Mouse (Mus musculus) telencephalon, adult 2 months (tissue): ENCODE measurements at regions not wholly inside any gene's neighbourhood (a gene's known extent, or its start where the extent isn't known, plus 50 kb on each side); places are given as distances from the start of the nearest gene placed in this dataset.

Experiments
- DNase-seq: peaks from one replicate; pipeline ENCODE4 v3.0.0-alpha.2; 2011; ENCODE audit warnings: low read depth, low spot score

GRCm38 (mm10) chr15:39998063-39998462 lies 136.1 kb upstream of the 9330182O14Rik start:
- DNase-seq, result no peak

GRCm38 (mm10) chr15:40000022-40000421 lies 134.1 kb upstream of the 9330182O14Rik start:
- no peak for DNase-seq

GRCm38 (mm10) chr15:40005096-40005495 lies 129.1 kb upstream of the 9330182O14Rik start:
- DNase-seq, result no peak

- no peak for DNase-seq
These were observed 126.3 kb upstream of the 9330182O14Rik start for GRCm38 (mm10) chr15:40007844-40008243.

GRCm38 (mm10) chr15:40013833-40014232 lies 120.3 kb upstream of the 9330182O14Rik start:
- no peak for DNase-seq

GRCm38 (mm10) chr15:40017019-40017418 lies 117.1 kb upstream of the 9330182O14Rik start:
- no peak for DNase-seq

GRCm38 (mm10) chr15:40017597-40017996 lies 116.6 kb upstream of the 9330182O14Rik start:
- DNase-seq, result no peak

GRCm38 (mm10) chr15:40018047-40018791 lies 115.9 kb upstream of the 9330182O14Rik start:
- DNase-seq, result peak; percentile 17

GRCm38 (mm10) chr15:40018792-40019151 lies 115.4 kb upstream of the 9330182O14Rik start:
- DNase-seq, result no peak

- DNase-seq, result no peak
These were observed 114.9 kb upstream of the 9330182O14Rik start for GRCm38 (mm10) chr15:40019226-40019625.

GRCm38 (mm10) chr15:40020097-40020496 lies 114.1 kb upstream of the 9330182O14Rik start:
- DNase-seq, result no peak

GRCm38 (mm10) chr15:40020646-40021045 lies 113.5 kb upstream of the 9330182O14Rik start:
- DNase-seq, result no peak

GRCm38 (mm10) chr15:40023195-40023594 lies 111.0 kb upstream of the 9330182O14Rik start:
- no peak for DNase-seq

- DNase-seq, result no peak
These were observed 102.1 kb upstream of the 9330182O14Rik start for GRCm38 (mm10) chr15:40032088-40032487.

- DNase-seq, result no peak
These were observed 98.0 kb upstream of the 9330182O14Rik start for GRCm38 (mm10) chr15:40036181-40036580.

- DNase-seq, result peak; percentile 74
These were observed 96.9 kb upstream of the 9330182O14Rik start for GRCm38 (mm10) chr15:40037266-40037665.

GRCm38 (mm10) chr15:40046219-40046618 lies 87.9 kb upstream of the 9330182O14Rik start:
- DNase-seq, result no peak

GRCm38 (mm10) chr15:40047100-40047499 lies 87.1 kb upstream of the 9330182O14Rik start:
- DNase-seq, result no peak

GRCm38 (mm10) chr15:40068051-40068450 lies 66.1 kb upstream of the 9330182O14Rik start:
- DNase-seq, result no peak

GRCm38 (mm10) chr15:40075334-40075893 lies 58.8 kb upstream of the 9330182O14Rik start:
- DNase-seq, result no peak

GRCm38 (mm10) chr15:40079872-40080271 lies 54.3 kb upstream of the 9330182O14Rik start:
- DNase-seq, result no peak
